8 mouse cellular contexts compared by ENCODE assay signal in the genomic region with DNA sequence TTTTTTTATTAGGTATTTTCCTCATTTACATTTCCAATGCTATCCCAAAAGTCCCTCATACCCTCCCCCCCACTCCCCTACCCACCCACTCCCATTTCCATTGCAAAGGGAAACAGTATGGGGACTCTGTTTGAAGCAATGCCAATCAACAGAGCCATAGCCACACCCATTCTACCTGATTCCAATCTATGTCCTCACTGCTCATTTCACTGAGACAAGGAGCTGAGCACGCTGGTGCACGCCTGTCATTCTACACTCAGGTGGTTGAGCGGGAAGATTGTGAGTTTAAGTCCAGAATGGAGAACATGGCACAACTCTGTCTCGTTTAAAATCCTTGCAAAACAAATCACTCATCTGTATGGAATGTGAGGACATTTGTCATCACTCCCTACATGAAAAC. TPM values are rescaled to one million over a fixed set of nuclear protein-coding genes. Genes with fewer than 3 reads are reported as not detected.
DNase-seq lines count a peak whose midpoint lies in the region; ATAC-seq and TF ChIP-seq lines count a peak whose summit lies in the region.

No protein-coding gene starts in this region.

- TF ChIP-seq CTCF in kidney, postnatal 0 days (IDR thresholded peaks at IDR 0.05; ENCODE audit: low read depth), result no peak

- H3K27ac ChIP-seq in kidney, postnatal 0 days, result 0 out of 2 replicates have a peak overlapping the region, but pooled peaks have one; percentile 88
- H3K27ac ChIP-seq in intestine, embryonic 14.5 days (ENCODE audit: low read depth), result 0 out of 2 replicates have a peak overlapping the region, but pooled peaks have one; percentile 87
- no peak overlapping the region; the same call in 1 of the 2 replicates for H3K27ac ChIP-seq in midbrain, embryonic 13.5 days

- 52% methylated on average over 4 of the region's 4 CpGs for WGBS in kidney, postnatal 0 days
- WGBS in intestine, embryonic 14.5 days, result 66% methylated on average over 4 of the region's 4 CpGs
- 71% methylated on average over 4 of the region's 4 CpGs for WGBS in midbrain, embryonic 13.5 days

- H3K4me1 ChIP-seq in kidney, postnatal 0 days (replicated peaks; ENCODE audit: insufficient read depth, low read length), result peaks cover 6% of the 10 kb centered on the region
- peaks cover 9% of the 10 kb centered on the region for H3K4me1 ChIP-seq in intestine, embryonic 14.5 days (replicated peaks; ENCODE audit: control insufficient read depth, insufficient read depth, low read length)
- H3K4me1 ChIP-seq in midbrain, embryonic 13.5 days (replicated peaks), result peaks cover 15% of the 10 kb centered on the region

- H3K4me3 ChIP-seq in kidney, postnatal 0 days (replicated peaks; ENCODE audit: low read depth, low read length), result no peak overlapping the region
- peak overlapping the region; percentile 61 for H3K4me3 ChIP-seq in intestine, embryonic 14.5 days (ENCODE audit: low read depth, low read length)
- no peak overlapping the region; the same call in 1 of the 2 replicates for H3K4me3 ChIP-seq in midbrain, embryonic 13.5 days (replicated peaks)

- no peaks in the 10 kb centered on the region for H3K9me3 ChIP-seq in kidney, postnatal 0 days (replicated peaks; ENCODE audit: low read length)
- no peaks in the 10 kb centered on the region for H3K9me3 ChIP-seq in intestine, embryonic 14.5 days (ENCODE audit: control insufficient read depth, low read length)
- H3K9me3 ChIP-seq in midbrain, embryonic 13.5 days, result no peaks in the 10 kb centered on the region

- H3K27me3 ChIP-seq in kidney, postnatal 0 days (ENCODE audit: insufficient read depth, low read length), result no peaks in the 10 kb centered on the region
- no peaks in the 10 kb centered on the region for H3K27me3 ChIP-seq in intestine, embryonic 14.5 days (replicated peaks; ENCODE audit: control insufficient read depth, insufficient read depth, low read length)
- H3K27me3 ChIP-seq in midbrain, embryonic 13.5 days, result no peaks in the 10 kb centered on the region

- no peak for DNase-seq in kidney, postnatal 0 days (ENCODE audit: low spot score)
- no peak for DNase-seq in kidney, postnatal 25 days
- peak; percentile 82 for DNase-seq in R1 (ENCODE audit: low read depth, low spot score)
- no peak for DNase-seq in intestine, embryonic 14.5 days (ENCODE audit: low spot score)
- DNase-seq in thymus, postnatal 25 days, result no peak
- DNase-seq in spleen, postnatal 4 days (ENCODE audit: low spot score in 2 of 2), result no peak

- ATAC-seq in kidney, postnatal 0 days (replicated peaks; ENCODE audit: low FRiP score, low read depth), result no peak
- ATAC-seq in intestine, embryonic 14.5 days (replicated peaks; ENCODE audit: low FRiP score, low TSS enrichment, low read depth), result no peak
- no peak for ATAC-seq in midbrain, embryonic 13.5 days
- ATAC-seq in inflammation-experienced regulatory T-cells, adult 6 months, result no peak

- no peak overlapping the region for H3K9ac ChIP-seq in kidney, postnatal 0 days (ENCODE audit: low read depth, low read length)
- no peak overlapping the region for H3K9ac ChIP-seq in intestine, embryonic 14.5 days (ENCODE audit: low read length)
- H3K9ac ChIP-seq in midbrain, embryonic 13.5 days (replicated peaks), result no peak overlapping the region

- H3K4me2 ChIP-seq in kidney, postnatal 0 days (ENCODE audit: low read length), result peak overlapping the region; percentile 90
- H3K4me2 ChIP-seq in intestine, embryonic 14.5 days (ENCODE audit: low read length), result peak overlapping the region; percentile 93
- H3K4me2 ChIP-seq in midbrain, embryonic 13.5 days (replicated peaks), result peak overlapping the region; percentile 86; the same call in 1 of the 2 replicates

- H3K36me3 ChIP-seq in kidney, postnatal 0 days (ENCODE audit: insufficient read depth, low read length), result peaks cover 12% of the 10 kb centered on the region; the same call in 1 of the 2 replicates
- peaks cover 32% of the 10 kb centered on the region for H3K36me3 ChIP-seq in intestine, embryonic 14.5 days (ENCODE audit: control insufficient read depth, insufficient read depth, low read length)
- peaks cover 26% of the 10 kb centered on the region for H3K36me3 ChIP-seq in midbrain, embryonic 13.5 days

RNA-seq across cellular contexts. Expression of gene Mrm2, which starts 0.8 kb away (rescaled TPM):
- polyA plus RNA-seq in kidney, postnatal 0 days (2015; fragmentation: Nextera tagmentation; extraction: Ambion mirVana), result 17.2 and 17.3 TPM in 2 replicates
- polyA plus RNA-seq in intestine, embryonic 14.5 days (2014; fragmentation: Nextera tagmentation; extraction: Ambion mirVana), result 19.5 and 20.9 TPM in 2 replicates
- polyA plus RNA-seq in midbrain, embryonic 13.5 days (2015; fragmentation: Nextera tagmentation; extraction: Ambion mirVana), result 18.6 and 23.5 TPM in 2 replicates
- polyA plus RNA-seq in inflammation-experienced regulatory T-cells, adult 6 months (2017; shearing (Covaris generic)), result 10 to 100 TPM in 2 of 3 experiments, 1 to 10 TPM in 1; 7.8 to 12.4 (median 10.8) TPM

RNA-seq across cellular contexts. Expression of gene Nudt1, which starts 11.1 kb away (rescaled TPM):
- 39.9 and 42.1 TPM in 2 replicates for polyA plus RNA-seq in kidney, postnatal 0 days (2015; fragmentation: Nextera tagmentation; extraction: Ambion mirVana)
- 43.5 and 49.6 TPM in 2 replicates for polyA plus RNA-seq in intestine, embryonic 14.5 days (2014; fragmentation: Nextera tagmentation; extraction: Ambion mirVana)
- polyA plus RNA-seq in midbrain, embryonic 13.5 days (2015; fragmentation: Nextera tagmentation; extraction: Ambion mirVana), result 28.6 and 31.9 TPM in 2 replicates
- 10 to 100 TPM; 14.8 to 31.5 (median 20.5) TPM for polyA plus RNA-seq in inflammation-experienced regulatory T-cells, adult 6 months (2017; shearing (Covaris generic))

RNA-seq across cellular contexts. Expression of gene Mad1l1, which starts 11.2 kb away (rescaled TPM):
- polyA plus RNA-seq in kidney, postnatal 0 days (2015; fragmentation: Nextera tagmentation; extraction: Ambion mirVana), result 25.8 and 31.5 TPM in 2 replicates
- 41.8 and 42.3 TPM in 2 replicates for polyA plus RNA-seq in intestine, embryonic 14.5 days (2014; fragmentation: Nextera tagmentation; extraction: Ambion mirVana)
- 39.7 and 40.7 TPM in 2 replicates for polyA plus RNA-seq in midbrain, embryonic 13.5 days (2015; fragmentation: Nextera tagmentation; extraction: Ambion mirVana)
- 10 to 100 TPM; 18.8 to 24.9 (median 22.0) TPM for polyA plus RNA-seq in inflammation-experienced regulatory T-cells, adult 6 months (2017; shearing (Covaris generic))

RNA-seq across cellular contexts. Expression of gene Snx8, which starts 56.5 kb away (rescaled TPM):
- polyA plus RNA-seq in kidney, postnatal 0 days (2015; fragmentation: Nextera tagmentation; extraction: Ambion mirVana), result 28.8 and 31.8 TPM in 2 replicates
- 7.7 and 9.3 TPM in 2 replicates for polyA plus RNA-seq in intestine, embryonic 14.5 days (2014; fragmentation: Nextera tagmentation; extraction: Ambion mirVana)
- 25.2 and 26.4 TPM in 2 replicates for polyA plus RNA-seq in midbrain, embryonic 13.5 days (2015; fragmentation: Nextera tagmentation; extraction: Ambion mirVana)
- 1 to 10 TPM in 2 of 3 experiments, under 1 TPM in 1; 0.50 to 2.1 (median 1.6) TPM for polyA plus RNA-seq in inflammation-experienced regulatory T-cells, adult 6 months (2017; shearing (Covaris generic))
